Mouse (Mus musculus): Measurements from ENCODE around the gene Dgkd.

- TF ChIP-seq CTCF (IDR thresholded peaks at IDR 0.05; ENCODE audit: low read depth) (no peak), EP300 (IDR thresholded peaks at IDR 0.05; ENCODE audit: low read depth) (no peak)
Measured at GRCm38 (mm10) chr1:87836453-87836852, 16.6 kb upstream of the Dgkd start.

Measured in liver, embryonic 14.5 days (tissue).